Mouse (Mus musculus) intestine, embryonic 14.5 days (tissue): ENCODE results near the gene Gm10666. TPM values are rescaled to one million over a fixed set of nuclear protein-coding genes. Genes with fewer than 3 reads are reported as not detected.
"Not testable (repeated sequence)": the region's sequence is repeated elsewhere in the genome, so short reads cannot be mapped to it uniquely, and the experiment has no call there.

Experiments
- ATAC-seq: fragments of 200-750 bp; cut with Nextera tagmentation; replicated peaks from 2 replicates; pipeline ENCODE4 v1.8.0; 2017; ENCODE audit warnings: low read depth, moderate number of reproducible peaks, moderate TSS enrichment, moderate library complexity; ENCODE audit not compliant: low FRiP score, low TSS enrichment
- DNase-seq: peaks from one replicate; pipeline ENCODE4 v3.0.0-alpha.2; 2018; ENCODE audit warnings: low spot score
- H3K27ac ChIP-seq: fragments of 300-500 bp; sonication (generic); 2 replicates; pipeline ENCODE4 v1.5.1; 2014; ENCODE audit warnings: low read depth, mild to moderate bottlenecking, control low read depth
- H3K27me3 ChIP-seq: fragments of 300-500 bp; sonication (generic); replicated peaks from 2 replicates; pipeline ENCODE4 v1.6.1; 2014; ENCODE audit warnings: low read length, control low read depth; ENCODE audit not compliant: control insufficient read depth, insufficient read depth
- H3K36me3 ChIP-seq: fragments of 300-500 bp; sonication (generic); 2 replicates; pipeline ENCODE4 v1.6.1; 2014; ENCODE audit warnings: low read length, control low read depth; ENCODE audit not compliant: control insufficient read depth, insufficient read depth
- H3K4me1 ChIP-seq: fragments of 300-500 bp; sonication (generic); replicated peaks from 2 replicates; pipeline ENCODE4 v1.6.1; 2014; ENCODE audit warnings: low read length, control low read depth, mixed read lengths; ENCODE audit not compliant: control insufficient read depth, insufficient read depth
- H3K4me2 ChIP-seq: fragments of 300-500 bp; sonication (generic); 2 replicates; pipeline ENCODE4 v1.6.1; 2014; ENCODE audit warnings: low read length
- H3K4me3 ChIP-seq: fragments of 300-500 bp; sonication (generic); 2 replicates; pipeline ENCODE4 v1.5.1; 2014; ENCODE audit warnings: low read depth, low read length, control low read depth, mixed read lengths
- H3K9ac ChIP-seq: fragments of 300-500 bp; sonication (generic); 2 replicates; pipeline ENCODE4 v1.6.1; 2014; ENCODE audit warnings: mild to moderate bottlenecking, low read length
- H3K9me3 ChIP-seq: fragments of 300-500 bp; sonication (generic); 2 replicates; pipeline ENCODE4 v1.6.1; 2016; ENCODE audit warnings: low read length, control low read depth; ENCODE audit not compliant: control insufficient read depth
- WGBS: fragments of 180-500 bp; shearing (Covaris S2); extraction: QIAGEN DNeasy Blood & Tissue Kit; methylation state at CpG from one replicate; pipeline ENCODE4 v1.1.7; 2014; 5-methylcytosine and 5-hydroxymethylcytosine counted together
- polyA plus RNA-seq: library from polyadenylated mRNA; unstranded; fragments of >200 nt; fragmentation: Nextera tagmentation; extraction: Ambion mirVana; gene quantifications from 2 replicates; pipeline ENCODE4 v1.2.1, GENCODE M21; 2014

Gm10666 gene
- not detected in 2 replicates for polyA plus RNA-seq

DNA sequence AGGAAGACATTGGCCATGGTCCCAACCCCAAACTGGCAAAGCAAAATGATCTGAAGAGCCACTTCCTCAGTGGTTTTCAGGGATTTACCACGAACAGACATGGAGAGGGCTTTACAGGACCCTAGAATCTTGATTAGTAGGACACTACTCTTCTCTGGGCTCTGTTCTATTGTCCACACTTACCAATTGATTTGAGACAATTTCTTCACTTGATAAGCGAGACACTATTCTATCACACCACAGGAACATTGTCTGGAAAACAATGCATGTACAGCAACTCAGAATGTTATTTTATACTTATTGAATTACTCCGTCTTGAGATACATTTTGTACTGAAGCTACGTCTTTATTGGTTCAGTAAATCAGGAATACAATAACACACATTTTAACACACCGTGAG, at the start of gene Gm10666:
Gene Gm10666, minus strand, starts transcription at position 101 of the 400 bp plus-strand sequence.
- H3K4me3 ChIP-seq, H3K9me3 ChIP-seq, H3K9ac ChIP-seq, ATAC-seq, H3K27me3 ChIP-seq, DNase-seq, H3K4me1 ChIP-seq, H3K27ac ChIP-seq, H3K4me2 ChIP-seq, H3K36me3 ChIP-seq: not testable (repeated sequence)
- WGBS: no CpG with 5 or more reads among the region's 5 CpGs

DNA sequence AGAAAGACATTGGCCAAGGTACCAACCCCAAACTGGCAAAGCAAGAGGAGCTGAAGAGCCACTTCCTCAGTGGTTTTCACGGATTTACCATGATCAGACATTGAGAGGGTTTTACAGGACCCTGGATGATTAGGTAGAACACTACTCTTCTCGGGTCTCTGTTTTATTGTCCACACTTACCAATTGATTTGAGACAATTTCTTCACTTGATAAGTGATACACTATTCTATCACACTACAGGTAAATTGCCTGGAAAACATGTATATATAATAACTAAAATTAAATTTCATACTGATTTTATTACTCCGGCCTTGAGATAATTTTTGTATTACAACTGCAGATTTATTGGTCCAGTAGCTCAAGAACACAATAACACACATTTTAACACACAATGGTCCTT, 29.4 kb upstream of the Gm10666 start, which contains the start of gene Vmn1r142:
Gene Vmn1r142, minus strand, starts transcription at position 101 of the 400 bp plus-strand sequence.
- not testable (repeated sequence) for H3K36me3 ChIP-seq, H3K9me3 ChIP-seq, H3K9ac ChIP-seq, H3K4me2 ChIP-seq, DNase-seq, H3K27me3 ChIP-seq, H3K4me3 ChIP-seq, ATAC-seq, H3K27ac ChIP-seq, H3K4me1 ChIP-seq
- no CpG with 5 or more reads among the region's 3 CpGs for WGBS

- H3K4me3 ChIP-seq, H3K9me3 ChIP-seq, ATAC-seq, H3K27me3 ChIP-seq, H3K4me2 ChIP-seq, H3K9ac ChIP-seq, H3K27ac ChIP-seq, H3K36me3 ChIP-seq, DNase-seq, H3K4me1 ChIP-seq: not testable (repeated sequence)
- no CpG with 5 or more reads among the region's 2 CpGs for WGBS
Observed at GRCm38 (mm10) chr7:22118145-22118544, 16.4 kb downstream of the Gm10666 start, which contains the start of gene Gm16451. Gm16451 (minus strand) TSS chr7:22118245.

Other genes with a start within 250 kb of the Gm10666 start
- not detected in 2 replicates for gene Gm5891, start 213.4 kb downstream of the Gm10666 start, polyA plus RNA-seq
- not detected in 2 replicates for gene Vmn1r137, start 140.2 kb downstream of the Gm10666 start, polyA plus RNA-seq
- gene Vmn1r138, start 105.8 kb downstream of the Gm10666 start, polyA plus RNA-seq: not detected in 2 replicates
- not detected in 2 replicates for gene Gm6176, start 78.4 kb downstream of the Gm10666 start, polyA plus RNA-seq
- gene Vmn1r139, start 65.7 kb downstream of the Gm10666 start, polyA plus RNA-seq: not detected in 2 replicates
- gene Gm16451, start 16.5 kb downstream of the Gm10666 start, polyA plus RNA-seq: not detected in 2 replicates
- gene Vmn1r142, start 29.3 kb upstream of the Gm10666 start, polyA plus RNA-seq: not detected in 2 replicates
- not detected in 2 replicates for gene Vmn1r143, start 54.6 kb upstream of the Gm10666 start, polyA plus RNA-seq
- not detected in 2 replicates for gene Gm8653, start 66.5 kb upstream of the Gm10666 start, polyA plus RNA-seq
- not detected in 2 replicates for gene Gm8453, start 94.7 kb upstream of the Gm10666 start, polyA plus RNA-seq
- gene Gm4187, start 195.0 kb upstream of the Gm10666 start, polyA plus RNA-seq: not detected in 2 replicates
- not detected in 2 replicates for gene Gm8660, start 236.3 kb upstream of the Gm10666 start, polyA plus RNA-seq